Mouse (Mus musculus): ENCODE results near the gene Gm20425. TPM values are rescaled to one million over a fixed set of nuclear protein-coding genes. Genes with fewer than 3 reads are reported as not detected.
"Not testable (repeated sequence)": the region's sequence is repeated elsewhere in the genome, so short reads cannot be mapped to it uniquely, and the experiment has no call there.

Gene Gm20425
- total RNA-seq, 1 experiment, result 0.04 TPM

GRCm38 (mm10) chr9:103163806-103164205, 66.3 kb downstream of the Gm20425 start:
- Histone ChIP-seq H3K27ac (ENCODE audit: insufficient read depth, low read depth, low read length, poor library complexity, severe bottlenecking) (no peak overlapping the region), H3K36me3 (ENCODE audit: control insufficient read depth, insufficient read depth, low read length, poor library complexity, severe bottlenecking) (no peaks in the 10 kb centered on the region), H3K4me3 (ENCODE audit: insufficient read depth in 1 of 2, low read depth in 1 of 2, low read length in 2 of 2, poor library complexity in 1 of 2, severe bottlenecking in 1 of 2) (peak overlapping the region in 1 of 2 experiments; percentile 18; a peak in 1 of 4 replicates), H3K9ac (ENCODE audit: insufficient read depth, low read depth, low read length, poor library complexity, severe bottlenecking) (no peak overlapping the region), H3K4me1 (ENCODE audit: control insufficient read depth in 2 of 2, insufficient read depth in 2 of 2, low read length in 2 of 2, poor library complexity in 1 of 2) (peaks cover 2% of the 10 kb centered on the region in 2 experiments; a peak in 1 of 4 replicates), H3K9me3 (ENCODE audit: control insufficient read depth, insufficient read depth, low read depth, low read length) (no peaks in the 10 kb centered on the region)
- in situ Hi-C loops (cut with MboI; ENCODE audit: low sequenced_read_pairs in 2 of 2, unreplicated experiment in 2 of 2), result no loop called here
- DNase-seq (ENCODE audit: low read depth, low spot score), result no peak
- TF ChIP-seq HCFC1 (IDR thresholded peaks at IDR 0.05; ENCODE audit: borderline replicate concordance, insufficient read depth, low read length) (no peak), ZNF384 (IDR thresholded peaks at IDR 0.05; ENCODE audit: low read depth, low read length) (no peak), CHD2 (IDR thresholded peaks at IDR 0.05; ENCODE audit: low read depth, low read length) (no peak), MAFK (IDR thresholded peaks at IDR 0.05; ENCODE audit: insufficient read depth, low read depth, low read length) (no peak), ZC3H11A (IDR thresholded peaks at IDR 0.05; ENCODE audit: borderline replicate concordance, low read depth, low read length) (no peak)

- H3K4me1 ChIP-seq (ENCODE audit: control insufficient read depth in 2 of 2, insufficient read depth in 2 of 2, low read length in 2 of 2, poor library complexity in 1 of 2); H3K9me3 ChIP-seq (ENCODE audit: control insufficient read depth, insufficient read depth, low read depth, low read length); H3K4me3 ChIP-seq (ENCODE audit: insufficient read depth in 1 of 2, low read depth in 1 of 2, low read length in 2 of 2, poor library complexity in 1 of 2, severe bottlenecking in 1 of 2); H3K36me3 ChIP-seq (ENCODE audit: control insufficient read depth, insufficient read depth, low read length, poor library complexity, severe bottlenecking); H3K9ac ChIP-seq (ENCODE audit: insufficient read depth, low read depth, low read length, poor library complexity, severe bottlenecking); H3K27ac ChIP-seq (ENCODE audit: insufficient read depth, low read depth, low read length, poor library complexity, severe bottlenecking); DNase-seq (ENCODE audit: low read depth, low spot score); in situ Hi-C loops (cut with MboI; ENCODE audit: low sequenced_read_pairs in 2 of 2, unreplicated experiment in 2 of 2): not testable (repeated sequence)
Observed at GRCm38 (mm10) chr9:103155158-103155557, 74.9 kb downstream of the Gm20425 start.

DNA sequence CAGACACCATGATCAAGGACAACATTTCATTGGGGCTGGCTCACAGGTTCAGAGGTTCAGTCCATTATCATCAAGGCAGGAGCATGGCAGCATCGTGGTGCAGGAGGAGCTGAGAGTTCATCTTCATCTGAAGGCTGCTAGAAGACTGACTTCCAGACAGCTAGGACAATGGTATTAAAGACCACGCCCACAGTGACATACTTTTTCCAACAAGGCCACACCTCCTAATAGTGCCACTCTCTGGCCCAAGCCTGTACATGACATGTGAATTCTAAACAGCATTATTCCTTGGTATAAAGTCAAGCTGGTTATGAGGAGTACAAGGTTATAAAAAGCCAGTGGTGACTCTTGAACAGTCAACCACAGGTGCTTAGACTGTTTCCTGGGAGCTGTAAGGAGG, 75.5 kb downstream of the Gm20425 start:
- in situ Hi-C loops (cut with MboI; ENCODE audit: low sequenced_read_pairs in 2 of 2, unreplicated experiment in 2 of 2), result no loop called here
- Histone ChIP-seq H3K4me1 (ENCODE audit: control insufficient read depth in 2 of 2, insufficient read depth in 2 of 2, low read length in 2 of 2, poor library complexity in 1 of 2) (peaks cover 1 to 7% of the 10 kb centered on the region in 2 experiments), H3K27ac (ENCODE audit: insufficient read depth, low read depth, low read length, poor library complexity, severe bottlenecking) (no peak overlapping the region), H3K36me3 (ENCODE audit: control insufficient read depth, insufficient read depth, low read length, poor library complexity, severe bottlenecking) (no peaks in the 10 kb centered on the region), H3K4me3 (ENCODE audit: insufficient read depth in 1 of 2, low read depth in 1 of 2, low read length in 2 of 2, poor library complexity in 1 of 2, severe bottlenecking in 1 of 2) (no peak overlapping the region), H3K9ac (ENCODE audit: insufficient read depth, low read depth, low read length, poor library complexity, severe bottlenecking) (no peak overlapping the region), H3K9me3 (ENCODE audit: control insufficient read depth, insufficient read depth, low read depth, low read length) (no peaks in the 10 kb centered on the region)
- no peak for TF ChIP-seq HCFC1 (IDR thresholded peaks at IDR 0.05; ENCODE audit: borderline replicate concordance, insufficient read depth, low read length)
- no peak for TF ChIP-seq ZC3H11A (IDR thresholded peaks at IDR 0.05; ENCODE audit: borderline replicate concordance, low read depth, low read length)
- TF ChIP-seq ZNF384 (IDR thresholded peaks at IDR 0.05; ENCODE audit: low read depth, low read length), result no peak
- TF ChIP-seq MAFK (IDR thresholded peaks at IDR 0.05; ENCODE audit: insufficient read depth, low read depth, low read length), result no peak
- no peak for TF ChIP-seq CHD2 (IDR thresholded peaks at IDR 0.05; ENCODE audit: low read depth, low read length)
- DNase-seq (ENCODE audit: low read depth, low spot score), result no peak

DNA sequence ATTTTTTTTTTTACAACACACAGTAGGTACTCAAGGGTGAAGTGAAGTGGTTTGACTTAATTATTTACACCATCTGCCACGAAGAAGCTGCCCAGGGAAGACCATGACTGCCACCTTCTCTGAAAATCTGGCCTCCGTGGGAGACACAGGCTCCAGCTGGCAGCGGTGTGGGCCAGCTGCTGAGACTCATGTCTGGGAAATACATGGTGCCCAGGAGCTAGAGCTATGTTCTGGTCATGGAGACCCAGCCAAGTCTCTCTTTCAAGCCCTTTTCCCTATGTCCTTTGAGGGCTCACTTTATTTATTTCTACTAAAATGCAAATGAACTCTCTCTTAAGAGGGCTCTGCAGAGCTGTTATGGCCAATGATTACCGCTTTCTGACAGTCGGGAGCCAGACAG, 76.8 kb downstream of the Gm20425 start:
- Histone ChIP-seq H3K4me3 (ENCODE audit: insufficient read depth in 1 of 2, low read depth in 1 of 2, low read length in 2 of 2, poor library complexity in 1 of 2, severe bottlenecking in 1 of 2) (no peak overlapping the region), H3K4me1 (ENCODE audit: control insufficient read depth in 2 of 2, insufficient read depth in 2 of 2, low read length in 2 of 2, poor library complexity in 1 of 2) (peaks cover 1 to 7% of the 10 kb centered on the region in 2 experiments), H3K36me3 (ENCODE audit: control insufficient read depth, insufficient read depth, low read length, poor library complexity, severe bottlenecking) (no peaks in the 10 kb centered on the region), H3K9me3 (ENCODE audit: control insufficient read depth, insufficient read depth, low read depth, low read length) (no peaks in the 10 kb centered on the region), H3K9ac (ENCODE audit: insufficient read depth, low read depth, low read length, poor library complexity, severe bottlenecking) (no peak overlapping the region), H3K27ac (ENCODE audit: insufficient read depth, low read depth, low read length, poor library complexity, severe bottlenecking) (no peak overlapping the region)
- TF ChIP-seq CHD2 (IDR thresholded peaks at IDR 0.05; ENCODE audit: low read depth, low read length) (no peak), MAFK (IDR thresholded peaks at IDR 0.05; ENCODE audit: insufficient read depth, low read depth, low read length) (no peak), ZC3H11A (IDR thresholded peaks at IDR 0.05; ENCODE audit: borderline replicate concordance, low read depth, low read length) (no peak), HCFC1 (IDR thresholded peaks at IDR 0.05; ENCODE audit: borderline replicate concordance, insufficient read depth, low read length) (no peak), ZNF384 (IDR thresholded peaks at IDR 0.05; ENCODE audit: low read depth, low read length) (no peak)
- no peak for DNase-seq (ENCODE audit: low read depth, low spot score)
- in situ Hi-C loops (cut with MboI; ENCODE audit: low sequenced_read_pairs in 2 of 2, unreplicated experiment in 2 of 2), result no loop called here

DNA sequence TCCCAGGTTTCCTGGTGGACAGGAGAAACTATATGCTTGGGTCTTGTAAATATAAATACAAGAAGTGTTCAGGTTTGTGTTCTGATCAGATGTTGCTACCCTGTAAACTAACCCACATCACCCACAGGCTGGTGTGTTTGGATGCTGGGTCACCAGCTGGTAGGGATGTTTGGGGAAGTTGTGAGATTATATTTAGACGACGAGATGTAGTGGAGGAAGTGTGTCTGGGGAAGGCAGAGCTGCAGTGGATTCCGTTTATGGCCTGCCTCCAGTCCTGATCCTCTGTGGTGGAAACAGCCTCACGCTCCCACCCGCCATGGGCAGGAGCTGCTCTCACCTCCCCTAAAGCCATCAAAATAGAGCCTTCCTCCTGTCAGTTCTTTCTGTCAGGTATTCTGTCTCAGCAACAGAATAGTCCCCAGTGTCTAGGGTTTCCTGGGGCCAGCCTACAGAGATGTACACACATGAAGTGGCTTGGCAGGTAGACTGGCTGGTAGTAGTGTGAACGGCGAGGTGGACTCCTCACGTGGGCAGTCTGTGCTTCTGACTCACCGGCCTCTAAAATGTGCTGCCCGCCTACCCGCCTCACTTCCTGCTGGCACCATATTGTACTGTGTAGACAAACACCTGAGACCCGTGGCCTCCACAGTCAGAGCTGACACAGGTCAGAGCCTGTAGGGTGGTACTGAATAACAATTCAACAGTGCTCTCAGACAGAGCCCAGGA, 80.9 kb downstream of the Gm20425 start:
- H3K4me1 ChIP-seq (ENCODE audit: control insufficient read depth in 2 of 2, insufficient read depth in 2 of 2, low read length in 2 of 2, poor library complexity in 1 of 2), result peaks cover 2 to 16% of the 10 kb centered on the region in 2 experiments; a peak in 3 of 4 replicates
- DNase-seq (ENCODE audit: low read depth, low spot score), result no peak
- H3K4me3 ChIP-seq (ENCODE audit: insufficient read depth in 1 of 2, low read depth in 1 of 2, low read length in 2 of 2, poor library complexity in 1 of 2, severe bottlenecking in 1 of 2), result no peak overlapping the region
- no peaks in the 10 kb centered on the region for H3K9me3 ChIP-seq (ENCODE audit: control insufficient read depth, insufficient read depth, low read depth, low read length)
- H3K27ac ChIP-seq (ENCODE audit: insufficient read depth, low read depth, low read length, poor library complexity, severe bottlenecking), result no peak overlapping the region
- in situ Hi-C loops (cut with MboI; ENCODE audit: low sequenced_read_pairs in 2 of 2, unreplicated experiment in 2 of 2), result no loop called here
- no peak for TF ChIP-seq HCFC1 (IDR thresholded peaks at IDR 0.05; ENCODE audit: borderline replicate concordance, insufficient read depth, low read length)
- no peak for TF ChIP-seq ZNF384 (IDR thresholded peaks at IDR 0.05; ENCODE audit: low read depth, low read length)
- no peak for TF ChIP-seq ZC3H11A (IDR thresholded peaks at IDR 0.05; ENCODE audit: borderline replicate concordance, low read depth, low read length)
- no peak for TF ChIP-seq CHD2 (IDR thresholded peaks at IDR 0.05; ENCODE audit: low read depth, low read length)
- TF ChIP-seq MAFK (IDR thresholded peaks at IDR 0.05; ENCODE audit: insufficient read depth, low read depth, low read length), result no peak
- no peak overlapping the region for H3K9ac ChIP-seq (ENCODE audit: insufficient read depth, low read depth, low read length, poor library complexity, severe bottlenecking)
- no peaks in the 10 kb centered on the region for H3K36me3 ChIP-seq (ENCODE audit: control insufficient read depth, insufficient read depth, low read length, poor library complexity, severe bottlenecking)

Data from ES-E14 (cell line).